Mouse (Mus musculus): Measurements from ENCODE around the gene Sstr5.

Gene Sstr5

GRCm38 (mm10) chr17:25474330-25475077, 22.6 kb downstream of the Sstr5 start:
- peak; percentile 48 to 76 for DNase-seq (ENCODE audit: low spot score in 2 of 2)

GRCm38 (mm10) chr17:25472044-25472443, 25.0 kb downstream of the Sstr5 start:
- DNase-seq (ENCODE audit: low spot score in 2 of 2): no peak

GRCm38 (mm10) chr17:25471418-25471817, 25.7 kb downstream of the Sstr5 start:
- no peak for DNase-seq (ENCODE audit: low spot score in 2 of 2)

- no peak for DNase-seq (ENCODE audit: low spot score in 2 of 2)
These were observed 27.3 kb downstream of the Sstr5 start for GRCm38 (mm10) chr17:25469798-25470197.

GRCm38 (mm10) chr17:25468301-25468700, 28.8 kb downstream of the Sstr5 start:
- no peak for DNase-seq (ENCODE audit: low spot score in 2 of 2)

GRCm38 (mm10) chr17:25467781-25468180, 29.3 kb downstream of the Sstr5 start:
- DNase-seq (ENCODE audit: low spot score in 2 of 2): no peak

- DNase-seq (ENCODE audit: low spot score in 2 of 2): no peak
These were observed 30.8 kb downstream of the Sstr5 start for GRCm38 (mm10) chr17:25466257-25466656.

- no peak for DNase-seq (ENCODE audit: low spot score in 2 of 2)
These were observed 33.0 kb downstream of the Sstr5 start for GRCm38 (mm10) chr17:25464091-25464490.

- DNase-seq (ENCODE audit: low spot score in 2 of 2): no peak
These were observed 33.7 kb downstream of the Sstr5 start for GRCm38 (mm10) chr17:25463326-25463945.

- DNase-seq (ENCODE audit: low spot score in 2 of 2): no peak
These were observed 34.7 kb downstream of the Sstr5 start for GRCm38 (mm10) chr17:25462236-25462875.

GRCm38 (mm10) chr17:25456540-25456939, 40.5 kb downstream of the Sstr5 start:
- DNase-seq (ENCODE audit: low spot score in 2 of 2): no peak

GRCm38 (mm10) chr17:25454272-25454671, 42.8 kb downstream of the Sstr5 start, which contains the start of gene Tekt4:
Gene Tekt4, plus strand, starts transcription at chr17:25454615.
- DNase-seq (ENCODE audit: low spot score in 2 of 2): no peak

- no peak for DNase-seq (ENCODE audit: low spot score in 2 of 2)
These were observed 44.7 kb downstream of the Sstr5 start for GRCm38 (mm10) chr17:25452246-25452965.

- no peak for DNase-seq (ENCODE audit: low spot score in 2 of 2)
These were observed 46.8 kb downstream of the Sstr5 start for GRCm38 (mm10) chr17:25450329-25450728.

GRCm38 (mm10) chr17:25447865-25448264, 49.2 kb downstream of the Sstr5 start:
- DNase-seq (ENCODE audit: low spot score in 2 of 2): no peak

- no peak for DNase-seq (ENCODE audit: low spot score in 2 of 2)
These were observed 51.2 kb downstream of the Sstr5 start for GRCm38 (mm10) chr17:25445841-25446240.

GRCm38 (mm10) chr17:25445074-25445473, 52.0 kb downstream of the Sstr5 start:
- no peak for DNase-seq (ENCODE audit: low spot score in 2 of 2)

GRCm38 (mm10) chr17:25442889-25443288, 54.2 kb downstream of the Sstr5 start:
- DNase-seq (ENCODE audit: low spot score in 2 of 2): no peak

GRCm38 (mm10) chr17:25441417-25441816, 55.7 kb downstream of the Sstr5 start:
- no peak for DNase-seq (ENCODE audit: low spot score in 2 of 2)
